Mouse (Mus musculus): ENCODE results near the gene Hps6.

DNA sequence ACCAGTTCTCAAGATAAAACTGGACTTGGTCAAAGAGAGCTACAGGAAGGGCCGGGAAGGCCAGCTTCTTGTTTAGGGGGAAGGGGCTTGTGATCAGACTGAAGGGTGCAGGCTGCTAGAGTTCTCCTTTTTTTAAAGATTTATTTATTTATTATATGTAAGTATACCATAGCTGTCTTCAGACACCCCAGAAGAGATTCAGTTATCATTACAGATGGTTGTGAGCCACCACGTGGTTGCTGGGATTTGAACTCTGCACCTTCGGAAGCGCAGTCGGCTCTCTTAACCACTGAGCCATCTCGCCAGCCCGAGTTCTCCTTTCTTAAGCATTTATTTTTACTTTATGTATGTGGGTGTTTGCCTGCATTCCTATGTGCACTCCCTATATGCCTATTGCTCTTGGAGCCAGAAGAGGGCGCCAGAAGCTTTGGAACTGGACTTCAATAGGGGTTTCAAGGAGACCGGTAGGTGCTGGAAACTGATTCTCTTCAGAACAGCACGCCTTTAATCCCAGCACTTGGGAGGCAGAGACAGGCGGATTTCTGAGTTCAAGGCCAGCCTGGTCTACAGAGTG is 25.5 kb downstream of the Hps6 start:
- TF ChIP-seq POLR2A (IDR thresholded peaks at IDR 0.05; ENCODE audit: control insufficient read depth, low read depth, low read length) (no peak), CTCF (IDR thresholded peaks at IDR 0.05; ENCODE audit: control insufficient read depth, insufficient read depth, insufficient replicate concordance, low read depth, low read length) (no peak)

All from testis, adult 2 months (tissue).